Mouse (Mus musculus) heart, adult 8-10 months (tissue): ENCODE measurements around the gene Dpp4. TPM values are rescaled to one million over a fixed set of nuclear protein-coding genes. Genes with fewer than 3 reads are reported as not detected.

Experiments used
- DNase-seq: peaks from one replicate; pipeline ENCODE4 v3.0.0; 2022; ENCODE audit warnings: low spot score
- total RNA-seq, 4 experiments: library from RNA; stranded (reverse); gene quantifications; 2 replicates each; pipeline ENCODE4 v1.2.4; 2022

Gene Dpp4
- 1 to 10 TPM; 2.5 to 7.6 (median 4.0) TPM for total RNA-seq

DNA sequence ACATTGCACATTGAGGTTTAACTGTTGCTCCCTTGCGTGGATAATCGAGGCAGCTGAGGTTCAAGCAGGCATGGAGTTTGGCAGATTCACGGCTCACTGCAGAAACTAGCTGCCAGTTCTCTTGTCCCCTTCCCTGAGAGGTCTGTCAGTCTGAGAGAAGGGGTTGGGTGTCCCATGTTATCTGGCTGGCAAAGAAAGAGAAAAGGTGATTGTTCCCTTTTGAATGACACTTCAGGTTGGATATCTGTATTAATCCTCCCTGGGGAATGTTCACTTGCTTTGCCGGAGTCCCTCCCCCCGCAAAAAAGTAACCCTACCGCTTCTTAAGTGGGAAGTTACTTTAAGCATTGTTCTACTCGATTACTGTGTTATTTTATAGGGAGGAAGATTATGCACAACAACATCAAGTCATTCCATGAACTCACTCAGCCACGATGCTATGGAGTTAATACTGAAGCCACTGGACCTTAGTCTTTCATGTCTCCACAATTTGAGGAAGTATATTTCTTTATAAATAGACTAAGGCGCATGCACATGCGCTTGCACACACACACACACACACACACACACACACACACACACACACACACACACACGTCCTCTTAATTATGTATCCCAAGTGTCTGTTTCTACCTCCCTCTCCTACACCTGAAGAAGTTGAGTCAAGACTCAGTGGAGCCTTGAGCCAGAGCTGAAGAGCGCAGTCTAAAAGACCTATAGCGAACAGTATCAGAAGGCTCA is at the start of gene Dpp4:
Gene Dpp4, minus strand, starts transcription at position 151 of the 741 bp plus-strand sequence.
- DNase-seq = no peak

DNA sequence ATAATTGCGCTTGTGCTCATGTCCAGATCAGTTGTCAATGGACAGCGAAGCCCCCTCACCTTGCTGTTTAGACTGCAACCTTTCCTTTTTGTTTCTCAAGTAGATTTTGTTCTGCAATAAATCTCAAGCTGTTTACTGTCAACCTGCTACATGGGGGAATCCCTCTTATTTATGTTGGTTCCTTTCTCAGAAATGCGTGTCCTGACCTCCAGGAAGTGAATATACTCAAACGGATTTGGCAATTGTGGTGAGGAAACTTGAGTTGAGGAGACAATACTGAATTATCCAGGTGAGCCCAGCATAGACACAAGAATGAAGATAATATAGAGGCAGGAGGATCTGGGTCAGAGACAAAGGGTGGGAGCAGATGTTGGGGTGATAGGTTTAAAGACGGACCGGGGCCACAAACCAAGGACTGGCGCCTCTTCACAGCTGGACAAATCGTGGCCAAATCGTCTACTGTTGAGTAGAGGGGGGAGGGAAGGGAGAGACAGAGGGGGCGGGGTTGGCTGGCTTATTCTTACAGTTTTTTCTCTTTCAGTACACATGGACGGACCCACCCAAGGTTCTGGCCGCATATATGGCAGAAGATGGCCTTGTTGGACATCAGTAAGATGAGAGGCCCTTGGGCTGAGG is 48.9 kb upstream of the Dpp4 start:
- DNase-seq = no peak

DNA sequence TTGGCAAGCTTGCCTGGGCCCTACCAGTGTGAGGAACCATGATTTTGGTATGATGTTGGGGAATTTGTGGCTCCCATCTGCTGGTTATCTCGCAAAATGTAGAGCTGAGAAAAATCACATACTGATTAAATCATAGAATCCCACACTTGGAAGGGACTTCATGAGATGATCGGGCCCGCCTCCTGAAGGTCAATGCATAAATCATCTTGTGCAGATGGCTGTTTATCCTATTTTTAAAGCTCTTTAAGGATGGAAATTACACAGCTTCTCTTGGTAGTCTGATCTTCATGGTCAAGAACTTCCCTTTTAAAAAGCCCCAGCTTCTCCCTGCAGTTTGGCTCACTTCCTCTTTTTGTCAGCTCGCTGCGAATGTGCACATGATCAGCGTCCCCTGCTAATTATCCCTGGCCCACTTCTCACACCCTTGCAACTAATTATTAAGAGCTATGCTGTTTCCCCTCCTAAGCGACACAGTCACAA is 48.2 kb upstream of the Dpp4 start:
- peak; percentile 26 for DNase-seq

DNA sequence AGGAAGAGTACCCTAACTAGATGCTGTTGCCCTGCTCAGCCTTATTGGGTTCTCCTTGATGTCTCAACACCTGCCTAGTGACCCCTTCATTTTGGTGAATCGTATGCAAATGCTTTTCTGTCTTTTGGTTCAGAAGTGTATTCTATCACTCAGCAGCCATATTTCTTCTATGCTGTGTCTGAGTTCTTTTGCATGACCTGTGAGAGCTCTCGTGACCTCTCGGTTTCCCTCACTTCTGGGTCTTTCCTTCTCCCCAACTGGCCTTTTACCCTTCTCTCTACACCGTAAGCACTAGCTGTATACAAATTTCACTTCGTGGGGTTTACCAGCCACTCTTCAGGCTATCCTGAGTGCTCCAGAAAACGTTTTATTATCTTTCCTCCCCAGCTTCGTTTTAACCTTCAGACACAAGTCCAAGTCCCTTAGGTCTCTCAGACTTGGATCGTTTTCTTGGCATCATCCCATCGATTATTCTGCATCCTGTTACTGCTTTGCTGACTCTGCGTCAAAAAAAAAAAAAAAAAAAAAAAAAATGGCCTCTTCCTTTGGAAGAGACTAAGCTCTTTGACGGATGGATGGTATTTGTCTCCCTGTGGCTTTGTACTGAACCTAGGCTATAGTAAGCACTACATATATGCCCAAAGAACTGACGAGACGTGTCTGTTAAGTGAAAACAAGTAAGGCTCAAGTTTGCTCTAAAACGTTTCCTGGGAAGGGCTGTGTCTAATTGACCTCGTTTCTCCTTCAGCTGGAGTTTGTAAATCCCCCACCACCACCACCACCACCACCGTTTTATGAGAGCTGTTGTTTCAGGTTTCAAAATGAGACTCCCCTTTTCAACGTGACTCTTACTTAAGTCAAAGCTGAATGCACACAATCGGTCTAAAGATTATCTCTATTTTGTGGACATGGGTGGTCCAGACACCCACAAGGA is 47.5 kb upstream of the Dpp4 start:
- no peak for DNase-seq

DNA sequence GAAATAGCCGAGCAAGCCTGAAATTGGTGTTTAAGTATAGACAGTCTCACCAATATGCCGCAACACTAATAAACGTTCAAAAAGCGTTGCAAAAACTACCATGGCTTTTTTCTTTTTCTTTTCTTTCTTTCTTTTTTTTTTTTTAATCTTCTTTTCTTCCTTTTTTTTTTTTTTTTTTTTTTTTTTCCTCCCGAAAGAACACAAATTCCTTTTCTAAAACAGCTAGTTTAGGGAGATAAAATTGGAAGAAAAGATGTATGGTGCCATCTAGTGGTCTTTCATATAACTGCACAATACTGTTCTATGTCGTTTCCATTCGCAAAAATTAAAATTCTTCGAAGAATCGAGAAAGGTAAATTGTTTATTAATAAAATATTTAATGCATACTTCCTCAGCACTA is 46.0 kb upstream of the Dpp4 start:
- no peak for DNase-seq

DNA sequence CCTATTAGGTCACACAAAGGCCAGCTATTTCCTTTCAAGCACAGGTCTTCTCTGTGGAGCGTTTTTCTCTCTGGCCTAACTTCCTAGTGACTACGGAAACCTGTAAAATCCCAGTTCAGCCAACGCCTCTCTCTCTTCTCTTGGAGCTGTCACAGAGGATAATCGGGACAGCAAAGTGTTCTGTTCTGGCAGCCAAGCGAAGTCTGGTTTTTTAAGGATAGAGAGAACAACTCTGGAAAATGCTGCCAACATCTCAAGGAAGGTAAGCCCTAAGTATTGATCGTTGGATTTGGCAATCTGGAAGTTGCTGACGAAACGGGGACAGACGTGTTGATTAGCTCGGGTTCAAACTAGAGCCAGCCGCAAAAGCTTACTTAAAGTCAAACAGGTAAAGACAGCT is 43.0 kb upstream of the Dpp4 start:
- DNase-seq = no peak

DNA sequence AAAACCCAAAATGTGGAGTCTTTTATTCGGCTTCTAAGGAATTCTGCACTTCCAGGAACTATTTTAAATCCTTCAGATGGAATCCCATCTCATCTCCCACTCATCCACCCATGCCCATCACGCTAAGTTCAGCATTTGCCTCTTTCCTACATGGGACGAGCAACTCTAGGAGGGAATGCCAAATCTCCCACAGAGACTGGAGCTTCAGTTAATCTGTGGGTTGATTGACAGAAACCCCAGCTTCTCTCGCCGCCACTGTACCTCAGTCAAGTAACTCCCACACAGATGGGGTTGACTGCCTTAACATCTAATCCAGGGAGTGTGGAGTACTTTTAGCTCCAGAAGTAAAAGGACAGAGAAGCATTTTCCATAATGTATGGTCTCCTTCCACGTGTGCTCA is 42.0 kb upstream of the Dpp4 start:
- no peak for DNase-seq

DNA sequence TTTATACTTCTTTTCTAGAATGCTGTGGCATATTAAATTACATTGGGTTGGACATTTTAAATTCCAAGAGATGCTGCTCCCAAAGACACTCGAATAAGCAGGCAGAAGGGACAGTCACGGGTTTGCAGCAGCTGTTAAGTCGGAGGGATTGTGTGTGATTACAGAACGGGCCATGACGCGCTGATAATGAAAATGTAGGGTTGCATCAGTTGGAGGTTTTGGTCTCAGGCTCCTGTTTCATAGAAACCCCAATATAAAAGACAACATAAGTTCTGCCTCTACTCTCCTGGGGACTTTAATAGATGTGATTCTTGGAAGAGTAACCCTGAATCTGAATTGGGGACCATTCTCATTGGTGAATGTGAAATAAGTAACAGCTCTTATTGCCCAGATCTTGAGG is 38.3 kb upstream of the Dpp4 start:
- no peak for DNase-seq

DNA sequence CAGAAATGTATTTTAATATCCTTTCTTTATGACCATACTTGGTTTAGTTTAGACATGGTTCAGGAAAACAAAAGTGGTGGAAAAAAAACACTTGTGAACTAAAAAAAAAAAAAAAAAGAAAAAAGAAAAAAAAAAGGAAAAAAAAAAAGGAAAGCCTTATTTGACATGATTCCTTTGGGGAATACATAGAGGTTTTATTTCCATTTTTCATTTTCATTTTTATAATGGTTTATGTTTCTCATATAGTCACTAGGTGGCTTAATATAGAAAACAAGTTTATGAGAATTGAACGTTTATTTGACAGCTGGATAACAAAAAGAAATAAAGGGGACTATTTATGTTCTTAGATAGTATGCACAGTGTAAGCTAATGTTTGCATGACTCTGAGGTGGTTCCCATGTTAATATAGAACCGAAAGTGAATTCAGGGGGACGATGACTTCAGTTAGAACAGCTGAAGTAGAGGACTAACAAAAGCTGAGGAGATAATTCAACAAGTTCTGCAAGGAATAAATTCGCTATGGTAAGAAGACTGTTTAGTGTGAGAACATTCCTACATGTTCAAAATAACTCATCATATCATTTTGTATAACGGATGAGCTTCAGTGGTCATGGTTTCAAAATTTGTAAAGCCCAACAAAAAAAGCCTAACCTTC is 37.8 kb upstream of the Dpp4 start:
- no peak for DNase-seq

DNA sequence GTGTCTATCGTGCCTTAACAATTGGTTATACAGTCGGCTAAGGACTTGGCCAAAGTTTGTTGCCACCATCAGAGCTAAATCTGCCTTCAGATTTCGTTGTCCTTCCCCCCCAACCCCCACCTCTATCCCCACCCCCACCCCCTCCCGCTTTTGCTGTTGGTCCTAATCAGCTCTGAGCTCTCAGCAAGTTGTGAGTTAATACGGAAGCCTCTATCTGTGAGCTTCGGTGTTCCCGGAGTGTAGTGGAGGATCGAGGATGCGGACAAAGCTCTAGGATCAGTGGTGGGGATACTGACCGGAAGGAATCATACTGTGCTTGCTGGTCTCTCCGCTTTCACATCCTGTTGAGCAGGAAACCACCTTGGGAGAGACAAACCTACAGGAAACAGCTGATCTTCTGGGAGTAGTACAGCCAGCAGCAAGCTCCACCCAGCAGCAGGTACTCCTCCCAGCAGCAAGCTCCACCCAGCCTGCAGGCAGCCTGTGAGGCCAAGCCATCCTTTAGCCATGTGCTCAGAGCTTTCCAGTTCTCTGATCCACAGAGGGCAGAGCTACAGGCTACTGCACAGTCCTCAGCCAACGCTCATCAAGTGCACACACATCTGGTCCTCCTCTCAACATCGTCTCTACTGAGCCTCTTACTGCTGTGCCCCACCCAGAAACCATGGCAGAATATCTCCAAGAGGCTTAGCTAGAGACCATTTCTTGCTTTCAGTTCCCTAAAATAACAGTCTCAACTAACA is 28.9 kb upstream of the Dpp4 start:
- DNase-seq = peak; percentile 23

DNA sequence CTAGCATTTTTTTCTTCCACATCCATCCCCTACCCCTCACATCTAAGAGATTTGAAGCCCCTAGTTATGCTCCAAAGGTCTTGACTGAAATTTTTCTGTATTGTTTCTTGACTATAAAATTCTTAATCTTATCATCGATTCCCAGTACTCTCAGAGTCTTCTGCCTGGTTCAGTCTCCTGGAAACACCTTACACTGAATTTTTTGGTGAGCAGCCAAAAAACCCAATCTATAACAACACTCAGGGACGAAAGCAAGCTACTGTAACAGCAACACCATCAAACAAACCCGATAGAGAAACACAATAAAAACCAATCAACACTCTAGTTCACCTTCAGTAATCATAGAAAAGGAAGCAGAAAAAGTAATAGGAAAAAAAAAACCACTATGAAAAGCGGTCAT is 28.1 kb upstream of the Dpp4 start:
- DNase-seq = no peak

DNA sequence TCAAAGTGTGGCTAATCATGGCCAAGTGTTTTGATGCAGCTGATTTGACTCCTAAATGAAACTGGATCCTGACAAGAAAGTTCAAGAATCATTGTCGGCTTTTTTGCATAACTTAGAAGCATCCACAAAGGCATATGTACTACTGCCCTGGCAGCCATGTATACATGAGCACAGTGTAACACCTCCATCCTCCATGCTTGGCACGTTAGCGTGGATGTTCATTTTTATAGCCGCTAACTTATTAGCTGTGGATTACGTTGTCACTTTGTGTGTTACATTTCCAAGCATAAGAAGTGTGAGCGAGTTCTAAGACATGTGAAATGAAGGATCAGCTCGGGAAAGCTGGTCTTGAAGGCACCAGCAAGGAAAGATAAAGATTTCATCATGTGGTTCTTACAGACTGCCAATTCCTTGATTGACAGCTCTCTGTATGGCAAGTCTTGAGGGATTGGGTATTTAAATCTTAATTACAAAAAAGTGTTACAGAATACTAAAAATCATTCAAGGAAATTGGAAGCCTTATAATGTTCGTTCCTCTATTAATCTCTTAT is 19.3 kb upstream of the Dpp4 start:
- DNase-seq = no peak

DNA sequence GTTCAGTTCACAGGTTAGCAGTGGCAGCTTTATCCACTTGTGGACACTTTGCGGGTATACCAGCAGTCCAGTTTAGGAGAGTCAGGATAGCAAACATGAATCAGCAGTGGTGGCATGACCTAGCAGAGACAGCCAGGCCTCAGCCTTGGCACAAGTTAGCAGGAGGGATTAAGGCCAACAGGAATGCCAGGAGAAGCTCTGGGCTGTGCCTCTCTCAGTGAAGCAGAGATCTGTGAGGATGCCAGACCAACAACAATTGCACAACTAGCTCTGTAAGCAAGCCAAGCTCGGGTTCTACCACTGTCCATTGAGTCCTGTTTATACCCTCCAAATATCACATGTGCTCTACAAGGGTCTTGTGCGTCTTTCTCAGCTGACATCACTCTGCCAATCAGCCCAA is 13.9 kb upstream of the Dpp4 start:
- DNase-seq = peak; percentile 35

DNA sequence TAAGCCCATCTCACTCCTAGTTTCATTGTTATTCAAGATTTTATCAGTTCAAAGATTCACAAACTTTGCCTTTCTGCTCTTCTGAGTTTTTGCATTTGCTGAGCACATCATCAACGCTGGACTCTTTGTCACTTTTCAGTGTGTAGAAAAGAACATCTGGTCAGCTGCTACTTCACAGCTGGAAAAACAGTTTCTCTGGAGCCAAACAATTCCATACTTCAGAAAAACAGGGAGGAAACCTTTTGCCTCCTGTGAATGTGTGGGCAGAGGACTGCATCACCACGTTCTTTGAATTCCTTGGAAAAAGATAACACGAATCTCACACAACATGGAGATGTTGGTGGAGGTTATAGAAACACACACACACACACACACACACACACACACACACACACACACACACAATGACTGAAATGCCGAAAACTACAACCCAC is 11.3 kb upstream of the Dpp4 start:
- no peak for DNase-seq

DNA sequence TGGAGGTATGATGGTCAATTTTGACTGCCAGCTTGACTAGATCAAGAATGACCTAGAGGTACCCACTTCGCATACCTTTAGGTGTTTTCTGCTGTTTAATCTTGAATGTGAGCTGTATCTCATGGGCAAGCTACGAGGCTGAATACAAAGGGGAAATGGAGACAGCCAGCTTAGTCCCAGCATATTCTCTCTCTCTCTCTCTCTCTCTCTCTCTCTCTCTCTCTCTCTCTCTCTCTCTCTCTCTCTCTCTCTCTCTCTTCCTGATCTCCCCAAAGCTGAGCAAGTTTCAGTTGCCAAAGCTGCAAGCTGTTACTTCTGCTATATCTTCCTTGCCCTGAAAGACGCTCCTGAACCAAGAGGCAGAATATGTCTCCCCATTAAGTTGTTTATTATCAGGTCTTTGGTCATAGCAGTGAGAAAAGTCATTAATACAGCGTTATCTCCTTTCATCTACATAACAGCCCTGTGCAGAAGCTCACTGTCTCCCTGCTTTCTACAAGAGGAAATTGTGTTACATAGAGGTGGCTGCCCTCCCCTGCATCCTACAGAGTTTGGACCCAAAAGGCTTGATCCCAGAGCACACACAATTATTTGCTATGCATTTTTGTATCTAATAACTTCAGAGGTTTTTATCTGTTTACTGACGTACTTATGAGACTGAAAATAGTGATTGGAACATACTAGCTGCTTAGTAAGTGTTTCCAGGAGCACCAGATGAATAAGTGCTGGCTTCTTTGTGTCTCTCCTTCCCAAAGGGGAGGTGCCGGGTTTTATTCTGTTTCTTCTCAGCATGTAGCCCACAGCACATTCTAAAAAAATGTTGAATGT is 10.7 kb upstream of the Dpp4 start:
- no peak for DNase-seq

DNA sequence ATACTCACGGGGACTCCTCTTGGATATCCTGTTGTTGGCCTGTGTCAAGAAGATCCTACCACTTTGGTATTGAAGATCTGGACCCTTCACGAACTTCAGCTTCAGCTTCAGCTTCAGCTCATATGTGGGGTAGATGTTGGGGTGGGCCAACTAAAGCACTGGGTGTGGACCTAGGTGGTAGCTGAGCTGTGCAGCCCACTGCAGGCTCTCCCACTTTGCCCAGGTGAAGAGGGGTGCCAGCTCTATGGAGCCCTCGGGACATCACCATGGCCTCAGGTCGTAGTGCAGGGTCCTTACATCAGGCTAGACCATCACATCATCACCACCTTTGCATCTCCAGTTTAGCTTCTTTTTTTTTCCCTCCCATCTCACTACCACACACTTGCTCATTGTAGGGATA is 9.2 kb upstream of the Dpp4 start:
- DNase-seq = no peak

DNA sequence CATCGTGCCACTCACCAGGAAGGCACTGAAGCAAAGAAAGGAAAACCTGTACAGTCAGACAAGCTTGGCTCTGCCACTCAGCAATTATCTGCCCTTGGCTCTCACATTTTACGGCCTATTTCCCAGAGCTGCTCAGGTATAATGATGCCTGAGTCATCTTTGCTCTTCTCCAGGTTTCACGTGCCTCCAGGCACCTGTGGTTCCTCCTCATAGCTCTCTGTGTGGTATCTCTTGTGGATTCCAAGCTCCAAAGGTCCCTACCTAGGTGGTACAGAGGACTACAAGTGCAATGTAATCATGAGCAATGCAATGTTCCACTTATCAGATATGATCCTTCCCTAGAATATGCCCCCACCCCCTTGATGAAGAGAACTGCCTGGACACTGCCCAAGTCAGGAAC is 8.0 kb upstream of the Dpp4 start:
- no peak for DNase-seq

DNA sequence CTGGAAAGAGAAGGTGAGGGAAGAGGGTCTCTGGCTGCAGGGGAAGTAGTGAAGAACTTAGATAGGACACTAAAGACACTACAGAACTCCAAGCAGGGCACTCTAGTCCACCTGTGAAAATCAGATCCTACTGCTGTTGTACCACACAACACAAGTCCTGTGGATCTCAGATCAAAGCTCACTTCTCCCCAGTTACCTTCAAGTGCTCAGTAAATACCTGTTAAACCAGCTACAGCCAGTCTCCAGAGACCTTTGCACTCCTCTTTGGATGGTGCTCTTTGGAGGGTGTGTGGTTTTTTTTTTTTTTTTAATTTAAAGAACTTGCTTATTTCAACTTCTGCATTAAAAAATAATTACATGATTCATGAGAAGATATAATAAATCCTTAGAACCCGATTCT is 5.2 kb upstream of the Dpp4 start:
- DNase-seq = no peak

DNA sequence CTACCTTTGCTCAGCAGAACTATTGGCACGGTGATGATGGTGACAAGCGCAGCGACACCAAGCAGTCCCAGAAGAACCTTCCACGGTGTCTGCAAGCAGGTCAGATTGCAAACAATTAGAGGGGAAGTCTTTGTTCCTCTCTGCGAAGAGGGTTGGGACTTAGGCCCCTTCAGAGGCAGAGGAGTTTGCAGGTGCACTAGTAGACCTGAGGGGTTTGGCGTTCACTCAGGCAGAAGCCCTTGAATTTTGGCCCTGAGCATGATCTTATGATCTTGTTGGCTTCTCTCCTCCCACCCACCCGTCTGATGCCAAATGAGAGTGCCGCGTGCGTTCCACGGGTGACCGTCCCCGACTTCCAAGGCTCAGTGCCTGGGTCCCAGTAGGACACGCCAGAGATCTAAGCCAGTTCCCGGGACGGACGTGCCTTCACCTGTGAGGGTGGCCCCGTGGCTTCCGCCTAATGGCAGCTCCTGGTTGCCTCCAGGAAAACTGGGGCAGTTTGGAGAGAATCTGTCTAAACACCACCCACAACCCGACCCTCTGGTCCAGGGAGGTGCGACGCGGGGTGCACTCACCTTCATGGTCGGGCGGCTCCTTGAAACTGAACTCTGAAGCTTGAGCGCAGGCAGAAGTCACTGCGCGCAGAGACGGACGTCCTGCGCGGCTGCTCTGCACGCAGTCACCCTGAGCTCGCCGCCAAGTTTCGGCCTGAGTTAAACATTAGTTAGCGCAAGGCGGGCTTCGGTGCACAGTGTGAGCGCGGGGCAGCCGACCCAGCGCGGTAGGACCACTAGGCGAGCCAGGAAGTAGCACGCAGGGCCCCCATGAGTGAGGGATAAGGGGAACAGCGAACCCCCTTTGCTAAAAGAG is 585 bp downstream of the Dpp4 start:
- no peak for DNase-seq
